Mouse (Mus musculus) ES-E14 (cell line): ENCODE results near the gene Clec2i. TPM values are rescaled to one million over a fixed set of nuclear protein-coding genes. Genes with fewer than 3 reads are reported as not detected.
"Not testable (repeated sequence)": the region's sequence is repeated elsewhere in the genome, so short reads cannot be mapped to it uniquely, and the experiment has no call there.

Experiments
- DNase-seq: peaks from one replicate; pipeline ENCODE4 v3.0.0-alpha.2; 2013; ENCODE audit warnings: low read depth, low spot score
- H3K27ac ChIP-seq: 2 replicates; pipeline ENCODE4 v1.5.1; 2012; ENCODE audit warnings: low read depth, mild to moderate bottlenecking, low read length, moderate library complexity, mixed read lengths; ENCODE audit not compliant: poor library complexity, insufficient read depth, severe bottlenecking
- H3K36me3 ChIP-seq: 2 replicates; pipeline ENCODE4 v1.6.1; 2012; ENCODE audit warnings: mild to moderate bottlenecking, low read length, moderate library complexity, mixed read lengths; ENCODE audit not compliant: control insufficient read depth, poor library complexity, insufficient read depth, severe bottlenecking
- H3K4me1 ChIP-seq, 2 experiments: fragments of 150-350 bp in 1 of 2; sonication (generic) in 1 of 2; 2 replicates each; pipeline ENCODE4 v1.6.1; 2012; ENCODE audit warnings: low read length in 2 of 2, mild to moderate bottlenecking in 1 of 2, mixed read lengths in 1 of 2; ENCODE audit not compliant: control insufficient read depth in 2 of 2, insufficient read depth in 2 of 2, poor library complexity in 1 of 2
- H3K4me3 ChIP-seq, 2 experiments: fragments of 150-350 bp in 1 of 2; sonication (generic) in 1 of 2; 2 replicates each; pipeline ENCODE4 v1.5.1; 2012; ENCODE audit warnings: low read length in 2 of 2, low read depth in 1 of 2, mild to moderate bottlenecking in 1 of 2, mixed read lengths in 1 of 2; ENCODE audit not compliant: insufficient read depth in 1 of 2, poor library complexity in 1 of 2, severe bottlenecking in 1 of 2
- H3K9ac ChIP-seq: 2 replicates; pipeline ENCODE4 v1.6.1; 2012; ENCODE audit warnings: low read depth, mild to moderate bottlenecking, low read length, mixed read lengths; ENCODE audit not compliant: poor library complexity, insufficient read depth, severe bottlenecking
- H3K9me3 ChIP-seq: fragments of 150-350 bp; sonication (generic); 2 replicates; pipeline ENCODE4 v1.6.1; 2012; ENCODE audit warnings: low read depth, mild to moderate bottlenecking, low read length; ENCODE audit not compliant: control insufficient read depth, insufficient read depth
- CHD2 ChIP-seq: IDR thresholded peaks from 2 replicates; pipeline ENCODE4 v1.6.1; 2014; ENCODE audit warnings: mild to moderate bottlenecking, low read depth, low read length, inconsistent platforms
- HCFC1 ChIP-seq: IDR thresholded peaks from 2 replicates; pipeline ENCODE4 v1.6.1; 2012; ENCODE audit warnings: low read length, inconsistent platforms, borderline replicate concordance; ENCODE audit not compliant: insufficient read depth
- MAFK ChIP-seq: IDR thresholded peaks from 2 replicates; pipeline ENCODE4 v1.6.1; 2014; ENCODE audit warnings: mild to moderate bottlenecking, low read depth, low read length, inconsistent platforms; ENCODE audit not compliant: insufficient read depth
- ZC3H11A ChIP-seq: IDR thresholded peaks from 2 replicates; pipeline ENCODE4 v1.6.1; 2012; ENCODE audit warnings: low read depth, mild to moderate bottlenecking, inconsistent platforms, low read length, borderline replicate concordance
- ZNF384 ChIP-seq: IDR thresholded peaks from 2 replicates; pipeline ENCODE4 v1.6.1; 2012; ENCODE audit warnings: low read depth, low read length, inconsistent platforms
- in situ Hi-C, 2 experiments: fragments of 600-800 bp; cut with MboI; formaldehyde crosslinking; loops; one replicate each; pipeline ENCODE4 v1.15.1; 2025; ENCODE audit warnings: low sequenced_read_pairs in 2 of 2, inconsistent platforms in 1 of 2; ENCODE audit not compliant: unreplicated experiment in 2 of 2
- total RNA-seq: library from RNA; depleted of rRNA; stranded (reverse); fragments of 300-350 nt; gene quantifications from 2 replicates; pipeline ENCODE4 v1.2.3, GENCODE M21; 2012

Gene Clec2i
- total RNA-seq, 1 experiment, result 0.18 TPM

DNA sequence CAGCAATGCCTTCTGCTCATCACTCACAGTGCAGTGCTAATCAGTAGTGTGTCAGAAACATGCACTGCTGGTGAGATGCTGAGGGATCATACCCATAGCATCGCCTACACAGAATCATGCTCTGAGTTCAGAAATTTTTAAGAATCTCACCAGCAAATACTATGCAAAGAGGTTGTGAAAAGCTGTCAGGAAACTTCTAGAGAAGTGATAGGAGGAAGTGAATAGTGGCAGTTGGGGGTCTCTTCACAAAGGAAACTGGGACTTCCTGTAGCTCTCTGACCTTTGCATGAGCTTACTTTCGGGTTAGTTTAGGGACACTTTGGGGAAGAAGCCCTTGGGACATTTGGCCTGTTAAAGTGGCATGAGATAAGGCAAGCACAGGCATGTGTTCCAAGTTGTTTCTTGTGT, 3.6 kb downstream of the Clec2i start, which contains the start of gene BC035044:
Gene BC035044, minus strand, starts transcription at position 179 of the 408 bp plus-strand sequence.
- in situ Hi-C loops, result no loop called here
- no peak within 1 kb of the TSS for H3K4me3 ChIP-seq
- no peak for DNase-seq
- H3K4me1 ChIP-seq, result no peaks in the 10 kb centered on the region
- H3K27ac ChIP-seq, result no peak within 1 kb of the TSS
- TF ChIP-seq HCFC1, result no peak
- no peak for TF ChIP-seq MAFK
- no peak for TF ChIP-seq CHD2
- TF ChIP-seq ZNF384, result no peak
- TF ChIP-seq ZC3H11A, result no peak
- H3K36me3 ChIP-seq, result no peaks in the 10 kb centered on the region
- no peaks in the 10 kb centered on the region for H3K9me3 ChIP-seq
- H3K9ac ChIP-seq, result no peak within 1 kb of the TSS

DNA sequence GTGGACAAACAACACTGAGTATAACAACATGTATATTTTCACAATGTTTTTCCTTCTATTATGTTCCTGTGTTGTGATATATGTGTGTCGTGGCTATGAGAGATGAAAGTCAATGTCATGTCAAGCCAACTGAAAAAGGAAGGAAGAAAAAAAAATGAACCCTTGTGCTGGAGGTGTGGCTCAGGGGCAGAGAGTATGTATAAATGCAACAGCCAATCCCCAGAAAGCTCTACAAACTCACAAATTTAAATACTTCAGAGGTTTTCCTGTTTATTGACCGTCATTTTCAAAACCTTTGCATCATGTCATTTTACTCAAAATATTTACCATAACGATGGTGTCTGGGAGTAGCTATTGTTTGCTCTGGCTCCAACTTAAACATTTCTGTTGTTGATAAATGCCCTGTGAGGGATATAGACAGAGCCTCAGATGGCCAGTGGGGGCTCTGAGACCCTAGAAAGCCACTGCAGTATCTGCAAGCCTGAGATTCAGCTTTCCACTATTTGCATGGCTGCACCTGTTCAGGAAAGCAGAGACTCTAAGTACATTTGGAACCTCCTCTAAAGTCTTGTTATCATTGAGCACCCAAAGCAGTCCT, 8.1 kb downstream of the Clec2i start:
- no peak for DNase-seq
- no peak overlapping the region for H3K4me3 ChIP-seq
- no peaks in the 10 kb centered on the region for H3K9me3 ChIP-seq
- H3K9ac ChIP-seq, result no peak overlapping the region
- in situ Hi-C loops, result no loop called here
- TF ChIP-seq ZNF384 (no peak), MAFK (no peak), HCFC1 (no peak)
- no peaks in the 10 kb centered on the region for H3K36me3 ChIP-seq
- no peaks in the 10 kb centered on the region for H3K4me1 ChIP-seq
- no peak overlapping the region for H3K27ac ChIP-seq

DNA sequence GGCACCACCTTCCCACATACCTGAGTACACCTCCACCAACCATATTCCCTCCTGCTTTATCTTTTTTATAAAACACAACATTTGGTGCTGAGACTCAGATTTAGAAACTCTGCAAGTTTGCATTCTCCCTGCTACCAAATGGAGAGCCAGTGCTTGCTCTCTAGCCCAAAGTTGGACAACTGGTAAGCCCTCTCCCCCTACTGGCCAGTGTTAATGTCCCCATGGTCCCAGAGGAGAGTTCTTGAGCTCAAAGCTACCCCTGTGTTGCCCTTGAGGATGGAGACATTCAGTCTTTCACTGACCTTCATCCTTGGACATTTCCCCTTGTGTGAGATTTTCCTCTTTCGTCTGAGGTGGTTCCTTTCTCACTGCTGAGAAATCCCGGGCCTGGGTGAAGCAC, 12.7 kb downstream of the Clec2i start:
- TF ChIP-seq HCFC1 (no peak), ZNF384 (no peak), ZC3H11A (no peak), CHD2 (no peak), MAFK (no peak)

DNA sequence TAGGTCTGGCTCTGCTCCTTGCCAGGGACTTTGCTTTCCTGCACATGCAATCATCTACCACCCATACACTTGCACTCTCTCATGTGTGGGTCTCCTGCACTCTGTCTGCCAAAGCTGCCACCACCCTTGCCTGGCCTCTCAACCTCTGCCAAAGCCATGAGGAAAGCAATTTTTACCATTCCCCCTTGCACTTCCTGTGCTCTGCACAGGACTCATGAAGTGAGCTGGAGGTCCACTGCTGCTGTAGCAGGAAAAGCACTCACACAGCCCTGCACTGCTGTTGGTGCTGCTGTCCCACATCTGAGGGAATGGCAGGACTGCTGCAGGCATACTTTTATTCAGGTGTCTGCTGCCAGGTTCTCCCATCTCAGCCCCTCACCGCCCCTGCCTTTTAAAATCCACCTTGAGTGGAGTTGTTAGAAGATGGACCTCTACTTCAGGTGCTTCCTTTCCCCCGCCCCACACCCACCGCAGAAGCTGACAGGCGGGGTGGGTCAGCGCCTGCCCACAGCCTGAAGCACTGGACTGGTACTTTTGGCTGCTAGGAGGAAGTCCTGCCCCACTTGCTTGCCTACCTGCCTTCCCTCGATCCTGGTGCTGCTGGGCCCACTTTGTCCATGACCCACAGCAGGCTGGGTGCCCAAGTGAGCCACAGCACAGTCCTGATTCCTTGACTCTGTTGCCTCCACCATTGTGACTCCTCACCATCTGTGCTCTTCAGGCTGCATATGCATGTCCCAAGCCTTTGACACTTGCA, 13.6 kb downstream of the Clec2i start:
- H3K27ac ChIP-seq, H3K4me1 ChIP-seq, H3K36me3 ChIP-seq, DNase-seq, H3K9ac ChIP-seq, H3K4me3 ChIP-seq, H3K9me3 ChIP-seq, in situ Hi-C loops: not testable (repeated sequence)

More for the DNA sequence above, 12.7 kb downstream of the Clec2i start:
- Histone ChIP-seq H3K9ac (no peak overlapping the region), H3K9me3 (no peaks in the 10 kb centered on the region), H3K4me3 (no peak overlapping the region), H3K36me3 (no peaks in the 10 kb centered on the region), H3K27ac (no peak overlapping the region), H3K4me1 (no peaks in the 10 kb centered on the region)
- in situ Hi-C loops, result no loop called here
- DNase-seq, result no peak
